Comparison of ENCODE assay signal across 8 mouse cellular contexts in the genomic region with DNA sequence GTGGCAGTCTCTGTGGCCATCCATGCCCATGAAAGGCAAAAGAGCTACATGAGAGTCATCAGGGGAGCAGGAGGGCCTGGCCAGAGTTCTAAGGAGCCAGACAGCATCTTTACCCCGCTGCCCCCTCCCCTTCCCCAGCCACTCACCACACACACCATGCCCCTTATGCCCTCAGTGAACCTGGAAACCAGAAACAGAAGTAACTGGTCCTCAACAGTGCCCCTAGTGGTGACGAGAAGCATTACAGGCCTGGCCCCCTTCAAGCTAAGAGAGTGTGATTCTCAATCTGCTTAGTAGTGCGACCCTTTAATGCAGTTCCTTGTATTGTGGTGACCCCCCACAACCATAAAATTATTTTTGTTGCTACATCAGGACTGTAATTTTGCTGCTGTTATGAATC.
DNase-seq lines count a peak whose midpoint lies in the region; ATAC-seq and TF ChIP-seq lines count a peak whose summit lies in the region.
"Had no signal": no experiment of that assay in that cellular context is flagged by ENCODE, and none has a peak within 500 bp of the region (broad histone marks: within the 10 kb centered on the region; RNA-seq: fewer than 3 reads in every experiment).

No protein-coding gene starts in this region.

- H3K4me1 ChIP-seq in kidney, adult 2 months (ENCODE audit: control insufficient read depth, insufficient read depth, low read length) = no peaks in the 10 kb centered on the region
- H3K4me1 ChIP-seq in heart, embryonic 11.5 days (ENCODE audit: control insufficient read depth, insufficient read depth, low read length) = peaks cover 8% of the 10 kb centered on the region

- 19% methylated on average over 3 of the region's 3 CpGs for WGBS in kidney, adult 2 months
- 11% methylated on average over 3 of the region's 3 CpGs for WGBS in heart, embryonic 11.5 days (ENCODE audit: insufficient replicate concordance)

- ATAC-seq in heart, embryonic 11.5 days (replicated peaks; ENCODE audit: insufficient number of reproducible peaks, low FRiP score, low TSS enrichment) = no peak

- no peak overlapping the region for H3K9ac ChIP-seq in heart, embryonic 11.5 days (ENCODE audit: low read depth, low read length)

- no peak for DNase-seq in kidney, adult 2 months
- DNase-seq in kidney, adult 8-10 months = no peak
- peak; percentile 56 for DNase-seq in ES-CJ7 (ENCODE audit: low read depth, low spot score)
- DNase-seq in c-Kit-positive CD71-positive TER-119-positive erythroid progenitor cells, embryonic 14.5 days (ENCODE audit: low spot score) = peak; percentile 29
- DNase-seq in lung, postnatal 36 days = peak; percentile 28
- DNase-seq in urinary bladder, adult 18-20 months (ENCODE audit: low spot score in 2 of 2) = no peak

- TF ChIP-seq POLR2A in kidney, adult 2 months (IDR thresholded peaks at IDR 0.05; ENCODE audit: low read depth, low read length) = no peak

- H3K27me3 ChIP-seq in kidney, adult 2 months (replicated peaks; ENCODE audit: control insufficient read depth, insufficient read depth, low read length) = no peaks in the 10 kb centered on the region
- H3K27me3 ChIP-seq in heart, embryonic 11.5 days (ENCODE audit: control insufficient read depth, insufficient read depth, low read length) = peaks cover 23% of the 10 kb centered on the region

- H3K9me3 ChIP-seq in heart, embryonic 11.5 days (replicated peaks; ENCODE audit: control insufficient read depth, low read length) = no peaks in the 10 kb centered on the region

- H3K27ac ChIP-seq in kidney, adult 2 months (ENCODE audit: insufficient read depth, low read depth, low read length) = no peak overlapping the region
- H3K27ac ChIP-seq in heart, embryonic 11.5 days (ENCODE audit: low read depth, low read length) = no peak overlapping the region

- H3K4me3 ChIP-seq in kidney, adult 2 months (ENCODE audit: insufficient read depth, low read depth, low read length) = no peak overlapping the region
- no peak overlapping the region for H3K4me3 ChIP-seq in heart, embryonic 11.5 days (ENCODE audit: low read depth, low read length)
- H3K4me3 ChIP-seq: myocyte had no signal

- no peaks in the 10 kb centered on the region for H3K36me3 ChIP-seq in kidney, adult 2 months (ENCODE audit: control insufficient read depth, insufficient read depth, low read length)
- H3K36me3 ChIP-seq in heart, embryonic 11.5 days (ENCODE audit: control insufficient read depth, insufficient read depth, low read length) = no peaks in the 10 kb centered on the region

- H3K4me2 ChIP-seq in heart, embryonic 11.5 days = no peak overlapping the region

- peak; percentile 76 for TF ChIP-seq CTCF in kidney, adult 2 months (conservative IDR thresholded peaks at IDR 0.05; ENCODE audit: insufficient read depth, insufficient read length, low read depth, low read length)

Comparison
In these comparisons a context has a peak if more than half of its experiments do, and no peak if none do; other contexts are left out.
1. DNase-seq: peak in ES-CJ7 (single experiment), c-Kit-positive CD71-positive TER-119-positive erythroid progenitor cells, embryonic 14.5 days (single experiment) and lung, postnatal 36 days (single experiment); none in kidney, adult 2 months (single experiment), kidney, adult 8-10 months (0 of 2) and urinary bladder, adult 18-20 months (0 of 2).